Mouse (Mus musculus) embryonic facial prominence, embryonic 11.5 days (tissue): Measurements from ENCODE around the gene Nanp. TPM values are rescaled to one million over a fixed set of nuclear protein-coding genes. Genes with fewer than 3 reads are reported as not detected.

Experiments
- ATAC-seq: fragments of 200-750 bp; cut with Nextera tagmentation; replicated peaks from 2 replicates; pipeline ENCODE4 v1.8.0; 2017; ENCODE audit warnings: low read depth; ENCODE audit not compliant: insufficient number of reproducible peaks, low FRiP score, low TSS enrichment
- DNase-seq: peaks from one replicate; pipeline ENCODE4 v3.0.0-alpha.2; 2015; ENCODE audit warnings: low spot score
- H3K27ac ChIP-seq: fragments of 300-500 bp; sonication (generic); replicated peaks from 2 replicates; pipeline ENCODE4 v1.5.1; 2014; ENCODE audit warnings: mild to moderate bottlenecking, low read depth, low read length, control low read depth
- H3K27me3 ChIP-seq: fragments of 300-500 bp; sonication (generic); 2 replicates; pipeline ENCODE4 v1.6.1; 2014; ENCODE audit warnings: mild to moderate bottlenecking, low read length, moderate library complexity, mixed read lengths; ENCODE audit not compliant: control insufficient read depth, insufficient read depth
- H3K36me3 ChIP-seq: fragments of 300-500 bp; sonication (generic); replicated peaks from 2 replicates; pipeline ENCODE4 v1.6.1; 2014; ENCODE audit warnings: low read depth, mild to moderate bottlenecking, low read length, moderate library complexity, mixed read lengths; ENCODE audit not compliant: control insufficient read depth, insufficient read depth
- H3K4me1 ChIP-seq: fragments of 300-500 bp; sonication (generic); 2 replicates; pipeline ENCODE4 v1.6.1; 2014; ENCODE audit warnings: low read length, mixed read lengths; ENCODE audit not compliant: control insufficient read depth, insufficient read depth
- H3K4me2 ChIP-seq: fragments of 300-500 bp; sonication (generic); 2 replicates; pipeline ENCODE4 v1.6.1; 2014; ENCODE audit warnings: low read depth, mild to moderate bottlenecking, control low read depth, low read length, moderate library complexity
- H3K4me3 ChIP-seq: fragments of 300-500 bp; sonication (generic); 2 replicates; pipeline ENCODE4 v1.5.1; 2014; ENCODE audit warnings: low read depth, low read length, control low read depth
- H3K9ac ChIP-seq: fragments of 300-500 bp; sonication (generic); replicated peaks from 2 replicates; pipeline ENCODE4 v1.6.1; 2014; ENCODE audit warnings: mild to moderate bottlenecking, control low read depth, low read length
- H3K9me3 ChIP-seq: fragments of 300-500 bp; sonication (generic); replicated peaks from 2 replicates; pipeline ENCODE4 v1.6.1; 2016; ENCODE audit warnings: mild to moderate bottlenecking, low read length, inconsistent platforms, mixed read lengths; ENCODE audit not compliant: control insufficient read depth
- WGBS: fragments of 180-500 bp; shearing (Covaris S2); extraction: QIAGEN DNeasy Blood & Tissue Kit; methylation state at CpG from one replicate; pipeline ENCODE4 v1.1.7; 2014; 5-methylcytosine and 5-hydroxymethylcytosine counted together
- polyA plus RNA-seq: library from polyadenylated mRNA; unstranded; fragments of >200 nt; fragmentation: Nextera tagmentation; extraction: Ambion mirVana; gene quantifications from 2 replicates; pipeline ENCODE4 v1.2.1, GENCODE M21; 2014

The Nanp gene
- polyA plus RNA-seq, 1 experiment from 2014 or later = 62.0 TPM

DNA sequence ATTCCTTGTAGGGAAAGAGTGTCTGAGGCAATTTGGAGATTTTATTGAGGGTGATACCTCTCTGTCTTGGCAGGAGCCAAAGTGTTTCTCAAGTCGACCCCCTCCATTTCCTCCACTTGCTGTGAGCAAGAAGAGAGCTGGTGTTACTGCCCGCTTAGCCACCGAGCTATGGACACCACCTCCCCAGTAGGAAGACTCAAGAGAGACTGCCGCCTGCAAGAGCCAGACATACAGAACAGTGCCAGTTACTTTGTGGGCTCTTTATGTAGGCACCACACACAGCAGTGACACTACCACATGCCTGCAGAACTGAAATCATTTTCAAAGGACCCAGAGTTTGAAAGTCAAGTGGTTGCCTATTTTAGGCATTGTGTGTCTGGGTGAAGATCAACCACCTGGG lies 48.1 kb downstream of the Nanp start:
- Histone ChIP-seq H3K4me3 (no peak overlapping the region), H3K9ac (no peak overlapping the region), H3K4me1 (no peaks in the 10 kb centered on the region), H3K27me3 (no peaks in the 10 kb centered on the region), H3K27ac (no peak overlapping the region), H3K36me3 (no peaks in the 10 kb centered on the region), H3K9me3 (no peaks in the 10 kb centered on the region), H3K4me2 (no peak overlapping the region)
- no peak for DNase-seq
- ATAC-seq = no peak
- 90% methylated on average over 4 of the region's 4 CpGs for WGBS

DNA sequence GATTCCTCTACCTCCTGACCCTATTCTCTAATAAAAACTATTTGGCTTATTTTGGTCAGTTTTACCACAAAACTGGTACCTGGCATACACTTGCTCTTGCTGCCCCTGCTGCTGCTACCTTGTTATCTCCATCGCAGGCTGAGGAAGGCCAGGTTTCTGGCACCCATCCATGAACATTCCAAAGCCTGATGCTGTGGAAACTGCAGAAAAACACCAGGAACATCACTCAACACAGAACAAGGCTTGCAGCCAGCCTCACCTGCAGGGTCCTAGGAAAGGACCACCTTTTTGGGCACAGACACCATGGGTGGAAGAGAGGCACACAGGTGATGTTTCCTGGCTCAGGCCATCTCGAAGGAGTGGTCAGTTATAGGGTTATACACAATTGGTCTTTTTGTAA lies 48.7 kb downstream of the Nanp start:
- Histone ChIP-seq H3K4me1 (no peaks in the 10 kb centered on the region), H3K4me3 (no peak overlapping the region), H3K9me3 (no peaks in the 10 kb centered on the region), H3K27me3 (no peaks in the 10 kb centered on the region), H3K4me2 (no peak overlapping the region), H3K27ac (no peak overlapping the region), H3K36me3 (no peaks in the 10 kb centered on the region), H3K9ac (no peak overlapping the region)
- no peak for DNase-seq
- 89% methylated on average over 2 of the region's 2 CpGs for WGBS
- ATAC-seq = no peak

DNA sequence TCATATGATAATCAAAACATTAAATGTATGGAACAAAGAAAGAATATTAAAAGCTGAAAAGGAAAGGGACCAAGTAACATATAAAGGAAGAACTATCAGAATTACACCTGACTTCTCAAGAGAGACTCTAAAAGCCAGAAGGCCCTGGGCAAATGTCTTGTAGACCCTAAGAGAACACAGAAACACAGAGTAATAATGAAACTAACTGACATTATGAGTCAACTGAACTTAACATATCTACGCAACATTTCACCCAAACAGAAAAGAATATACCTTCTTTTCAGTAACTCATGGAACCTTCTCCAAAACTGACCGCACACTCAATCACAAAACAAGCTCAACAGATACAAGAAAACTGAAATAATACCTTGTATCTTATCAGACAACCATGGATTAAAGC lies 53.8 kb downstream of the Nanp start:
- no peak overlapping the region for H3K4me2 ChIP-seq
- H3K36me3 ChIP-seq = no peaks in the 10 kb centered on the region
- no peaks in the 10 kb centered on the region for H3K4me1 ChIP-seq
- H3K9ac ChIP-seq = no peak overlapping the region
- 92% methylated on average over 2 of the region's 2 CpGs for WGBS
- no peaks in the 10 kb centered on the region for H3K9me3 ChIP-seq
- H3K27me3 ChIP-seq = no peaks in the 10 kb centered on the region
- H3K27ac ChIP-seq = no peak overlapping the region
- ATAC-seq (no peak), DNase-seq (no peak)
- H3K4me3 ChIP-seq = no peak overlapping the region

DNA sequence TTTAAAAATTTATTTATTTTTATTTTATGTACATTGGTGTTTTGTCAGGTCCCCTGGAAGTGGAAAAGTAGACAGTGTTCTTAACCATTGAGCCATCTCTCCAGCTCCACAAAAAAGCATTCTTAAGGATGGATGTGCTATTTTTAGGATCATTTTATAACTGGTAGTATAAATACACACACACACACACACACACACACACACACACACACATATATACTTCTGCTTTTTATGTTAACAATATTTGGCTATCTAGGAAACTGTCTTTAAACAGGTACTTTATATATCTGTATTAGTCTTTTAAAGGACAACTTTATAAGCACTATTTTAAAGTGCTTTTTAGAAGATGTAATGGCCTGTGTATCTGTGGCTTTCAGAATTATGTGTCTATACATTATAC lies 57.1 kb downstream of the Nanp start:
- Histone ChIP-seq H3K4me2 (no peak overlapping the region), H3K36me3 (no peaks in the 10 kb centered on the region), H3K27ac (no peak overlapping the region), H3K27me3 (no peaks in the 10 kb centered on the region), H3K9me3 (no peaks in the 10 kb centered on the region), H3K4me3 (no peak overlapping the region), H3K9ac (no peak overlapping the region), H3K4me1 (no peaks in the 10 kb centered on the region)
- ATAC-seq = no peak
- DNase-seq = no peak

DNA sequence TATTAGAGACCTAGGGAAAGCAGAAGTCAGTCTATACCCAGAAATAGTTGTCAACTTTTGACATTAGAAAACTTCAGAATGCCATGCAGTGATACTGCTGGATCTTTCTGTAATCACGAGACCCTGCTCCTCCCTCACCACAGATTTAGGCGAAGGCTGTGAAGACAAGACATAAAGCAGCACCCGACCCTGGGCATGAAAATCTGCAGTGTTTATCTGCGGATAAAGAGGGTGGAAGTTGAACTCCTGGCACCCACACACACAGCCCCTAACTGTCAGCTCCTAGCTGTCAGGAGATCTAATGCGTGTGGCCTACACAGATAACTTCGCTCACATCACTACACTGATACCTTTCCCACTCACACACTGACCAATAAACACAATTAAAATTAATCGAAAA lies 57.7 kb downstream of the Nanp start:
- DNase-seq (no peak), ATAC-seq (no peak)
- Histone ChIP-seq H3K4me3 (no peak overlapping the region), H3K27me3 (no peaks in the 10 kb centered on the region), H3K4me1 (no peaks in the 10 kb centered on the region), H3K27ac (no peak overlapping the region), H3K9me3 (no peaks in the 10 kb centered on the region), H3K4me2 (no peak overlapping the region), H3K36me3 (no peaks in the 10 kb centered on the region), H3K9ac (no peak overlapping the region)
- WGBS = 88% methylated on average over 7 of the region's 7 CpGs

DNA sequence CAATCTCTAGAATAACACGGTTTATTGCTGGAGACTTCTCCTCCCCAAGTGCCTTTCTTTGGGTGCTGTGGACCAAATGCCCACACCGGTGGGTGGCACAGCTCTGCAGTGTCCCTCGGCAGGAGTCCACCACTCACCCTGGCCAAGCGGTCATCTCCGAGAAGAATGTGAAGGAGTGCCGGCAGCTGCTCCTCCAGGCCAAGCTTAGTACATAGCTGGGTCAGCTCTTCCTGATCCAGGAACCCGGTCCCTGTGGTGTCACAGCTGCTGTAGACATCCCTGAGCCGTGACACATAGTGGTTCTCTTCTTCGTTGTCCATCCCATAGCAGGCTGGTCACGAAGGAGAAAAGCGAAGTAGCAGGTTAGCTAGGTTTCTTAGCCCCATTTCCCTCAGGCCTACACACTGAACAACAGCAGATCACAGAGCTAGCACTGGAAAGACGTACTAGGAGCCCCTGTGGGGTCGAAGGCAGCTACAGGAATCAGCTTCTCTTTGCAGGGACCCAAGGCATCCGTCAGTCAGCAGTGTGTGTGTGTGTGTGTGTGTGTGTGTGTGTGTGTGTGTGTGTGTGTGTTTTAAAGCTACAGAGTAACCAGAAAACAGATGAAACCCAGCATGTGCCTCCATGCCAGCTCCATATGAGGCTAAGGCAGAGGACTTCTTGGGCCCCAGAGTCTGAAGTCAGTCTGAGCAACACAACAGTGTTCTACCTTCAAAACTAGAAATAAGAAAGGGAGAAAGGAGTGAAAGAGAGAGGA lies 59.2 kb downstream of the Nanp start:
- Histone ChIP-seq H3K36me3 (peaks cover 3% of the 10 kb centered on the region; the same call in 1 of the 2 replicates), H3K9ac (no peak overlapping the region), H3K9me3 (no peaks in the 10 kb centered on the region), H3K27ac (no peak overlapping the region), H3K4me3 (no peak overlapping the region), H3K4me1 (no peaks in the 10 kb centered on the region), H3K27me3 (no peaks in the 10 kb centered on the region), H3K4me2 (no peak overlapping the region)
- ATAC-seq = no peak
- 86% methylated on average over 14 of the region's 14 CpGs for WGBS
- no peak for DNase-seq

Other genes starting within 250 kb of the Nanp start
- gene Abhd12, start 134.7 kb downstream of the Nanp start, polyA plus RNA-seq = 54.3 and 54.9 TPM in 2 replicates
- gene Gins1, start 134.0 kb downstream of the Nanp start, polyA plus RNA-seq = 84.5 and 87.7 TPM in 2 replicates
- gene Ninl, start within 50 bp of the Nanp start, polyA plus RNA-seq = 9.0 and 14.0 TPM in 2 replicates
- not detected in 2 replicates for gene Gm14151, start 53.0 kb upstream of the Nanp start, polyA plus RNA-seq
- gene Gm14147, start 58.8 kb upstream of the Nanp start, polyA plus RNA-seq = not detected in 2 replicates